Mouse (Mus musculus): ENCODE measurements around the gene Gm49368. TPM values are rescaled to one million over a fixed set of nuclear protein-coding genes. Genes with fewer than 3 reads are reported as not detected.

Gm49368 gene
- polyA plus RNA-seq, 1 experiment from 2014 or later: not detected

- Histone ChIP-seq H3K4me1 (ENCODE audit: control insufficient read depth, insufficient read depth, low read length) (no peaks in the 10 kb centered on the region), H3K36me3 (ENCODE audit: control insufficient read depth, insufficient read depth, low read length) (no peaks in the 10 kb centered on the region), H3K4me3 (ENCODE audit: low read depth, low read length) (no peak overlapping the region), H3K27ac (ENCODE audit: low read depth, low read length) (no peak overlapping the region), H3K9ac (ENCODE audit: low read depth, low read length) (no peak overlapping the region), H3K4me2 (no peak overlapping the region), H3K9me3 (replicated peaks; ENCODE audit: control insufficient read depth, low read length) (no peaks in the 10 kb centered on the region), H3K27me3 (ENCODE audit: control insufficient read depth, insufficient read depth, low read length) (no peaks in the 10 kb centered on the region)
- WGBS (ENCODE audit: insufficient replicate concordance): 78% methylated on average over 6 of the region's 6 CpGs
- ATAC-seq (replicated peaks; ENCODE audit: insufficient number of reproducible peaks, low FRiP score, low TSS enrichment): no peak
Measured at GRCm38 (mm10) chr7:128063211-128063781, 813 bp downstream of the Gm49368 start.

DNA sequence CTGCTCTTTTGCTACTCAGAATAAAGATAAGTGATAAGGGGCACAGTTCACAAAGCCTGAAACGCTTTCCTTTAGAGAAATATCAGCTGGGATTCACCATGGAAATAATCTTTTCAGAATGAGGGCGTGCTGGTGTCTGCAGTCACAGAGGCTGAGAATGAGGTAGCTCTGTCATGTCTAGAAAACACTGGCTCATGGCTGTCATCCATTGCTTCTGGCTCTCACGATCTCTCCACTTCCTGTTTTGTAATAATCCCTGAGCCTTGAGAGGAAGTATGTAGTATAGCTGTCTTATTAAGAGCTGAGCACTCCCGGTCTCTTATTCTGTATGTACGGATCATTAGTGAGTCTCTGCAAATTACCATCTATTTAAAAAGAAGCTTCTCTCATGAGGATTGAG is 3.1 kb downstream of the Gm49368 start:
- Histone ChIP-seq H3K4me2 (no peak overlapping the region), H3K27me3 (ENCODE audit: control insufficient read depth, insufficient read depth, low read length) (no peaks in the 10 kb centered on the region), H3K9me3 (replicated peaks; ENCODE audit: control insufficient read depth, low read length) (no peaks in the 10 kb centered on the region), H3K36me3 (ENCODE audit: control insufficient read depth, insufficient read depth, low read length) (no peaks in the 10 kb centered on the region), H3K9ac (ENCODE audit: low read depth, low read length) (no peak overlapping the region), H3K4me1 (ENCODE audit: control insufficient read depth, insufficient read depth, low read length) (no peaks in the 10 kb centered on the region), H3K27ac (ENCODE audit: low read depth, low read length) (no peak overlapping the region), H3K4me3 (ENCODE audit: low read depth, low read length) (no peak overlapping the region)
- 70% methylated on average over 5 of the region's 5 CpGs for WGBS (ENCODE audit: insufficient replicate concordance)
- ATAC-seq (replicated peaks; ENCODE audit: insufficient number of reproducible peaks, low FRiP score, low TSS enrichment): no peak

DNA sequence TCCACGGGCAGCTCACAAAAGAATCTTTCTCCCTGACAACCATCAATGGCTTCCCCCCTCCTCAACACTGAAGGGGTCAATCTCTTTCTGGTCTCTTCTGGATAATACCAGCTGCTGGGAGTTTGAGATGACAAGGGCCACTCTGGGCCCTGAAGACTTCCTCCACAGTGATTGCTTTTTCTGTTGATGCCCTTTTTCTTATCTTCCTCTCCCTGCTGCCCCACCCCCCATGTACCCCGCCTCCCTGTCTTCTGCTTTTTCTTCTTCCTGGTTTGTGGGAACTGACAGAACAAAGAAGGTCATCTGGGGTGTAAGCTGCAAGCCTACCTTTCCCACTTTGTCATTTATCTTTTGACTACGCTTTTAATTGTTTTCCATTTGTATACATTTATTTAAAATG is 5.4 kb downstream of the Gm49368 start:
- Histone ChIP-seq H3K9ac (ENCODE audit: low read depth, low read length) (no peak overlapping the region), H3K36me3 (ENCODE audit: control insufficient read depth, insufficient read depth, low read length) (no peaks in the 10 kb centered on the region), H3K9me3 (replicated peaks; ENCODE audit: control insufficient read depth, low read length) (no peaks in the 10 kb centered on the region), H3K4me1 (ENCODE audit: control insufficient read depth, insufficient read depth, low read length) (no peaks in the 10 kb centered on the region), H3K4me3 (ENCODE audit: low read depth, low read length) (no peak overlapping the region), H3K4me2 (no peak overlapping the region), H3K27ac (ENCODE audit: low read depth, low read length) (no peak overlapping the region), H3K27me3 (ENCODE audit: control insufficient read depth, insufficient read depth, low read length) (no peaks in the 10 kb centered on the region)
- WGBS (ENCODE audit: insufficient replicate concordance): 57% methylated on average over 3 of the region's 3 CpGs
- ATAC-seq (replicated peaks; ENCODE audit: insufficient number of reproducible peaks, low FRiP score, low TSS enrichment): no peak

GRCm38 (mm10) chr7:128069844-128070243 is 7.4 kb downstream of the Gm49368 start:
- H3K4me1 ChIP-seq (ENCODE audit: control insufficient read depth, insufficient read depth, low read length): no peaks in the 10 kb centered on the region
- no peak overlapping the region for H3K27ac ChIP-seq (ENCODE audit: low read depth, low read length)
- no peaks in the 10 kb centered on the region for H3K27me3 ChIP-seq (ENCODE audit: control insufficient read depth, insufficient read depth, low read length)
- 74% methylated on average over 2 of the region's 2 CpGs for WGBS (ENCODE audit: insufficient replicate concordance)
- H3K36me3 ChIP-seq (ENCODE audit: control insufficient read depth, insufficient read depth, low read length): no peaks in the 10 kb centered on the region
- no peak for ATAC-seq (replicated peaks; ENCODE audit: insufficient number of reproducible peaks, low FRiP score, low TSS enrichment)
- no peak overlapping the region for H3K4me2 ChIP-seq
- H3K4me3 ChIP-seq (ENCODE audit: low read depth, low read length): no peak overlapping the region
- no peaks in the 10 kb centered on the region for H3K9me3 ChIP-seq (replicated peaks; ENCODE audit: control insufficient read depth, low read length)
- H3K9ac ChIP-seq (ENCODE audit: low read depth, low read length): no peak overlapping the region

DNA sequence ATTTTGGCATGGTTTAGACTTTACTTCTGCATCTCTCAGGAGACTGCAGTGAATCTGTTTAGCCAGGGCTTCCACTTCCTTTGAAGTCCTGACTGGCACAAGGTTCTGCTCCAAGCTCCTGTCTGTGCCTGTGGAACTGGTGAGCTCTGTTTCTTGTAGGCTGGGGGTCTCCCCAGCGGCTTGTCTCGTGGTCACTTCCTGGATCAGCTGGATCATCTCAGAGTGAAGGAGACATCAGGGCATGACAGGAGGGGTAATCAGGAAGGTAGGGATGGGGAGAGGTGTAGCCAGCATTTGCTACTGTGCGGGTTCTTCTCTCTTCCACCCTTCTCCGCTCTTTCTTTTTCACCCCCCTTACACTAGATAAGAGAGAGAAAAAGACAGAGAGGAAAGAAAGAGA is 9.3 kb downstream of the Gm49368 start:
- Histone ChIP-seq H3K4me3 (ENCODE audit: low read depth, low read length) (no peak overlapping the region), H3K27ac (ENCODE audit: low read depth, low read length) (no peak overlapping the region), H3K36me3 (ENCODE audit: control insufficient read depth, insufficient read depth, low read length) (no peaks in the 10 kb centered on the region), H3K9ac (ENCODE audit: low read depth, low read length) (no peak overlapping the region), H3K9me3 (replicated peaks; ENCODE audit: control insufficient read depth, low read length) (no peaks in the 10 kb centered on the region), H3K4me2 (no peak overlapping the region), H3K27me3 (ENCODE audit: control insufficient read depth, insufficient read depth, low read length) (no peaks in the 10 kb centered on the region), H3K4me1 (ENCODE audit: control insufficient read depth, insufficient read depth, low read length) (no peaks in the 10 kb centered on the region)
- no peak for ATAC-seq (replicated peaks; ENCODE audit: insufficient number of reproducible peaks, low FRiP score, low TSS enrichment)
- WGBS (ENCODE audit: insufficient replicate concordance): 61% methylated on average over 4 of the region's 4 CpGs

DNA sequence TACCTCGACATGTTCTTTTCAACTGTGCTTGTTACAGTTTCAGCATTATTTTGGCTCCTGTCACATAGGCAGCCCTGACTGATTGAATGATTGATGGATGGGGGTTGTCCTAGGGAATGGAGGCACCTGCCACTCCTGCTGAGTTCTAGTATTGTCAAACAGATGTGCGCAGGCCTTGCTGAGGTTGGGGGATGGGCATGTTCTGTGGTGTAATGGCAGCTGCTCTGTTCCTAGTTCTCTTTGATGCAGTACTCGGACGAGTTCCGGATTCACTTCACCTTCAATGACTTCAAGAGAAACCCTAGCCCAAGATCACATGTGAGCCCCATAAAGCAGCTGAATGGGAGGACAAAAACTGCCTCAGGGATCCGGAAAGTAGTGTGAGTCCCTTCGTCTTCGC is 17.5 kb downstream of the Gm49368 start:
- Histone ChIP-seq H3K9me3 (replicated peaks; ENCODE audit: control insufficient read depth, low read length) (no peaks in the 10 kb centered on the region), H3K36me3 (ENCODE audit: control insufficient read depth, insufficient read depth, low read length) (no peaks in the 10 kb centered on the region), H3K4me1 (ENCODE audit: control insufficient read depth, insufficient read depth, low read length) (no peaks in the 10 kb centered on the region), H3K27ac (ENCODE audit: low read depth, low read length) (no peak overlapping the region), H3K9ac (ENCODE audit: low read depth, low read length) (no peak overlapping the region), H3K27me3 (ENCODE audit: control insufficient read depth, insufficient read depth, low read length) (no peaks in the 10 kb centered on the region), H3K4me2 (no peak overlapping the region), H3K4me3 (ENCODE audit: low read depth, low read length) (no peak overlapping the region)
- no peak for ATAC-seq (replicated peaks; ENCODE audit: insufficient number of reproducible peaks, low FRiP score, low TSS enrichment)
- WGBS (ENCODE audit: insufficient replicate concordance): 80% methylated on average over 8 of the region's 8 CpGs

DNA sequence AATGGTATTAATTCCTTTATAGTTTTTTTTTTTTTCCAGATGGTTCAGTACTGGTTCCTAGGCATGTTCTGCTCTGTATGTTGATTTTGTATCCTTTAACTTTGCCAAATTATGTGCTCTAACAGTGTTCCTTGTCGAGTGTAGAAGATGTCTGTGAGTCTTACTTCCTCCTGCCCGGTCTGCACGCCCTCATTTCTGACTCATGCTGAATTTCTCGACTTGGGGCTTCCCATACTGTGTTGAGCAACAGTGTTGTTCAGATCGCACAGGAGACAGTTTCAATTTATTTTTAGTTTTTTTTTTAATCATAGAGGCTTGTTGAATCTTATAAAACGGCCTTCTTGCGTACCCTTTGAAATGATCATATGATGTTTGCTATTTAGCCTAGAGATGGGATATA is 26.7 kb downstream of the Gm49368 start:
- Histone ChIP-seq H3K9ac (ENCODE audit: low read depth, low read length) (no peak overlapping the region), H3K27ac (ENCODE audit: low read depth, low read length) (no peak overlapping the region), H3K27me3 (ENCODE audit: control insufficient read depth, insufficient read depth, low read length) (no peaks in the 10 kb centered on the region), H3K4me1 (ENCODE audit: control insufficient read depth, insufficient read depth, low read length) (no peaks in the 10 kb centered on the region), H3K36me3 (ENCODE audit: control insufficient read depth, insufficient read depth, low read length) (no peaks in the 10 kb centered on the region), H3K4me3 (ENCODE audit: low read depth, low read length) (no peak overlapping the region), H3K9me3 (replicated peaks; ENCODE audit: control insufficient read depth, low read length) (no peaks in the 10 kb centered on the region), H3K4me2 (no peak overlapping the region)
- ATAC-seq (replicated peaks; ENCODE audit: insufficient number of reproducible peaks, low FRiP score, low TSS enrichment): no peak
- 77% methylated on average over 7 of the region's 7 CpGs for WGBS (ENCODE audit: insufficient replicate concordance)

DNA sequence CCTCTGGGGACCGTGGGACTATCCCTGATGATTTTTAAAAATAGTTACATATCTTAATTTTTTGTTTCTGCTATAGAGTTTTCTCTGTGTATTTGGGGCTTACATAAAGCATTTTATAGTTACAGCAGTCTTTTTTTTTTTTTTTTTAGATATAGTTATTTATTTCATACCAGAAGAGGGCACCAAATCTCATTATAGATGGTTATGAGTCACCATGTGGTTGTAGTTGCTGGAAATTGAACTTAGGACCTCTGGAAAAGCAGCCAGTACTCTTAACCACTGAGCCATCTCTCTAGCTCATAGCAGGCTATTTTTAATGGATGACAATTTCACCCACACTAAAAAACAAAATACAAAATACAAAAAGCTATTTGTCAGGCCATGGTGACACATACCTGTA is 35.7 kb downstream of the Gm49368 start:
- no peaks in the 10 kb centered on the region for H3K9me3 ChIP-seq (replicated peaks; ENCODE audit: control insufficient read depth, low read length)
- no peaks in the 10 kb centered on the region for H3K4me1 ChIP-seq (ENCODE audit: control insufficient read depth, insufficient read depth, low read length)
- H3K4me2 ChIP-seq: no peak overlapping the region
- ATAC-seq (replicated peaks; ENCODE audit: insufficient number of reproducible peaks, low FRiP score, low TSS enrichment): no peak
- no peak overlapping the region for H3K4me3 ChIP-seq (ENCODE audit: low read depth, low read length)
- 85% methylated on average over 1 of the region's 1 CpGs for WGBS (ENCODE audit: insufficient replicate concordance)
- H3K27me3 ChIP-seq (ENCODE audit: control insufficient read depth, insufficient read depth, low read length): no peaks in the 10 kb centered on the region
- H3K36me3 ChIP-seq (ENCODE audit: control insufficient read depth, insufficient read depth, low read length): no peaks in the 10 kb centered on the region
- H3K9ac ChIP-seq (ENCODE audit: low read depth, low read length): no peak overlapping the region
- no peak overlapping the region for H3K27ac ChIP-seq (ENCODE audit: low read depth, low read length)

- ATAC-seq (replicated peaks; ENCODE audit: insufficient number of reproducible peaks, low FRiP score, low TSS enrichment): no peak
- WGBS (ENCODE audit: insufficient replicate concordance): 78% methylated on average over 2 of the region's 2 CpGs
Measured at GRCm38 (mm10) chr7:128100742-128101357, 38.4 kb downstream of the Gm49368 start.

More at GRCm38 (mm10) chr7:128100742-128101357, 38.4 kb downstream of the Gm49368 start:
- H3K36me3 ChIP-seq (ENCODE audit: control insufficient read depth, insufficient read depth, low read length): no peaks in the 10 kb centered on the region
- H3K4me3 ChIP-seq (ENCODE audit: low read depth, low read length): no peak overlapping the region
- H3K4me2 ChIP-seq: no peak overlapping the region
- no peak overlapping the region for H3K27ac ChIP-seq (ENCODE audit: low read depth, low read length)
- no peaks in the 10 kb centered on the region for H3K27me3 ChIP-seq (ENCODE audit: control insufficient read depth, insufficient read depth, low read length)
- H3K9ac ChIP-seq (ENCODE audit: low read depth, low read length): no peak overlapping the region
- H3K4me1 ChIP-seq (ENCODE audit: control insufficient read depth, insufficient read depth, low read length): no peaks in the 10 kb centered on the region
- H3K9me3 ChIP-seq (replicated peaks; ENCODE audit: control insufficient read depth, low read length): no peaks in the 10 kb centered on the region

All from heart, embryonic 11.5 days (tissue).